Mouse (Mus musculus) lung, embryonic 14.5 days (tissue): ENCODE measurements at regions not wholly inside any gene's neighbourhood (a gene's known extent, or its start where the extent isn't known, plus 50 kb on each side); places are given as distances from the start of the nearest gene placed in this dataset.
A peak's percentile ranks its signal among the peaks of the same experiment; 100 is the strongest.

Experiments used
- ATAC-seq: fragments of 200-750 bp; cut with Nextera tagmentation; 2 replicates; pipeline ENCODE4 v1.8.0; 2017; ENCODE audit warnings: mild to moderate bottlenecking, moderate TSS enrichment, moderate library complexity; ENCODE audit not compliant: insufficient read depth
- DNase-seq: peaks from one replicate; pipeline ENCODE4 v3.0.0-alpha.2; 2015
- H3K27ac ChIP-seq: fragments of 300-500 bp; sonication (generic); 2 replicates; pipeline ENCODE4 v1.5.1; 2014; ENCODE audit warnings: low read depth, mild to moderate bottlenecking, moderate library complexity
- H3K27me3 ChIP-seq: fragments of 300-500 bp; sonication (generic); 2 replicates; pipeline ENCODE4 v1.6.1; 2014; ENCODE audit warnings: low read length, control low read depth; ENCODE audit not compliant: insufficient read depth
- H3K36me3 ChIP-seq: fragments of 300-500 bp; sonication (generic); 2 replicates; pipeline ENCODE4 v1.6.1; 2014; ENCODE audit warnings: control low read depth; ENCODE audit not compliant: insufficient read depth
- H3K4me1 ChIP-seq: fragments of 300-500 bp; sonication (generic); 2 replicates; pipeline ENCODE4 v1.6.1; 2014; ENCODE audit warnings: antibody characterized with exemption, control low read depth; ENCODE audit not compliant: insufficient read depth
- H3K4me2 ChIP-seq: fragments of 300-500 bp; sonication (generic); 2 replicates; pipeline ENCODE4 v1.6.1; 2014; ENCODE audit warnings: mild to moderate bottlenecking
- H3K4me3 ChIP-seq: fragments of 300-500 bp; sonication (generic); 2 replicates; pipeline ENCODE4 v1.5.1; 2014; ENCODE audit warnings: low read depth, low read length
- H3K9ac ChIP-seq: fragments of 300-500 bp; sonication (generic); 2 replicates; pipeline ENCODE4 v1.6.1; 2014
- H3K9me3 ChIP-seq: fragments of 300-500 bp; sonication (generic); 2 replicates; pipeline ENCODE4 v1.6.1; 2016; ENCODE audit warnings: low read depth, low read length, control low read depth
- CTCF ChIP-seq: IDR thresholded peaks from 2 replicates; pipeline ENCODE4 v1.5.1; 2016; ENCODE audit warnings: antibody characterized with exemption, low read depth
- WGBS: fragments of 180-500 bp; shearing (Covaris S2); extraction: QIAGEN DNeasy Blood & Tissue Kit; methylation state at CpG from one replicate; pipeline ENCODE4 v1.1.7; 2014; 5-methylcytosine and 5-hydroxymethylcytosine counted together

- H3K4me3 ChIP-seq, result no peak overlapping the region
- 71% methylated on average over 2 of the region's 2 CpGs for WGBS
- H3K4me1 ChIP-seq, result no peaks in the 10 kb centered on the region
- H3K9ac ChIP-seq, result no peak overlapping the region
- H3K27me3 ChIP-seq, result no peaks in the 10 kb centered on the region
- no peak overlapping the region for H3K4me2 ChIP-seq
- no peaks in the 10 kb centered on the region for H3K36me3 ChIP-seq
- ATAC-seq (no peak), DNase-seq (no peak)
- no peaks in the 10 kb centered on the region for H3K9me3 ChIP-seq
- no peak overlapping the region for H3K27ac ChIP-seq
- TF ChIP-seq CTCF, result no peak
Measured at GRCm38 (mm10) chr9:92996156-92996555, 454.1 kb downstream of the Plod2 start.

GRCm38 (mm10) chr9:93005182-93005953 lies 463.3 kb downstream of the Plod2 start:
- whole genome bisulfite sequencing, result 72% methylated on average over 3 of the region's 3 CpGs
- TF ChIP-seq CTCF, result no peak
- no peak for ATAC-seq

GRCm38 (mm10) chr9:93008511-93009302 lies 466.7 kb downstream of the Plod2 start:
- WGBS, result 66% methylated on average over 4 of the region's 4 CpGs
- no peak for TF ChIP-seq CTCF
- no peak overlapping the region for H3K27ac ChIP-seq
- no peaks in the 10 kb centered on the region for H3K27me3 ChIP-seq
- no peaks in the 10 kb centered on the region for H3K36me3 ChIP-seq
- ATAC-seq, result no peak
- H3K4me3 ChIP-seq, result no peak overlapping the region
- H3K9ac ChIP-seq, result no peak overlapping the region
- no peak overlapping the region for H3K4me2 ChIP-seq
- H3K9me3 ChIP-seq, result no peaks in the 10 kb centered on the region
- no peak for DNase-seq
- H3K4me1 ChIP-seq, result no peaks in the 10 kb centered on the region

More at GRCm38 (mm10) chr9:93005182-93005953, 463.3 kb downstream of the Plod2 start:
- no peak overlapping the region for H3K4me2 ChIP-seq
- no peaks in the 10 kb centered on the region for H3K4me1 ChIP-seq
- H3K4me3 ChIP-seq, result no peak overlapping the region
- no peak overlapping the region for H3K27ac ChIP-seq
- H3K36me3 ChIP-seq, result no peaks in the 10 kb centered on the region
- no peak for DNase-seq
- H3K27me3 ChIP-seq, result no peaks in the 10 kb centered on the region
- no peak overlapping the region for H3K9ac ChIP-seq
- H3K9me3 ChIP-seq, result no peaks in the 10 kb centered on the region

GRCm38 (mm10) chr9:93044298-93044912 lies 502.4 kb downstream of the Plod2 start:
- no peak overlapping the region for H3K27ac ChIP-seq
- DNase-seq, result no peak
- 80% methylated on average over 10 of the region's 10 CpGs for WGBS
- H3K4me1 ChIP-seq, result no peaks in the 10 kb centered on the region
- no peak overlapping the region for H3K4me3 ChIP-seq
- no peak for TF ChIP-seq CTCF
- ATAC-seq, result no peak
- H3K9ac ChIP-seq, result no peak overlapping the region
- H3K27me3 ChIP-seq, result no peaks in the 10 kb centered on the region
- H3K9me3 ChIP-seq, result no peaks in the 10 kb centered on the region
- H3K36me3 ChIP-seq, result no peaks in the 10 kb centered on the region
- H3K4me2 ChIP-seq, result no peak overlapping the region

- Histone ChIP-seq H3K27ac (no peak overlapping the region), H3K4me1 (no peaks in the 10 kb centered on the region), H3K9me3 (no peaks in the 10 kb centered on the region), H3K4me3 (no peak overlapping the region), H3K27me3 (no peaks in the 10 kb centered on the region), H3K4me2 (no peak overlapping the region), H3K36me3 (no peaks in the 10 kb centered on the region), H3K9ac (no peak overlapping the region)
- WGBS, result 68% methylated on average over 3 of the region's 3 CpGs
- no peak for TF ChIP-seq CTCF
- DNase-seq (no peak), ATAC-seq (no peak)
Measured at GRCm38 (mm10) chr9:93072140-93072539, 530.1 kb downstream of the Plod2 start.

GRCm38 (mm10) chr9:93083114-93083513 lies 541.1 kb downstream of the Plod2 start:
- Histone ChIP-seq H3K4me3 (no peak overlapping the region), H3K27me3 (no peaks in the 10 kb centered on the region), H3K4me1 (no peaks in the 10 kb centered on the region), H3K9ac (no peak overlapping the region), H3K4me2 (no peak overlapping the region), H3K27ac (no peak overlapping the region), H3K36me3 (no peaks in the 10 kb centered on the region), H3K9me3 (no peaks in the 10 kb centered on the region)
- peak; percentile 49 for TF ChIP-seq CTCF
- DNase-seq (peak; percentile 17), ATAC-seq (no peak)
- WGBS, result 73% methylated on average over 1 of the region's 1 CpGs

- Histone ChIP-seq H3K27ac (no peak overlapping the region), H3K9ac (no peak overlapping the region), H3K9me3 (no peaks in the 10 kb centered on the region), H3K36me3 (no peaks in the 10 kb centered on the region), H3K27me3 (no peaks in the 10 kb centered on the region), H3K4me2 (no peak overlapping the region), H3K4me3 (no peak overlapping the region), H3K4me1 (no peaks in the 10 kb centered on the region)
- DNase-seq (no peak), ATAC-seq (no peak)
- 73% methylated on average over 1 of the region's 1 CpGs for WGBS
- TF ChIP-seq CTCF, result no peak
Measured at GRCm38 (mm10) chr9:93098008-93098581, 556.1 kb downstream of the Plod2 start.
